Mouse (Mus musculus) urinary bladder, adult 18-20 months (tissue): Measurements from ENCODE around the gene Creb5.

Experiments used
- DNase-seq, 2 experiments: peaks; one replicate each; pipeline ENCODE4 v3.0.0; 2022; ENCODE audit warnings: low spot score in 2 of 2, mixed read lengths in 2 of 2

Gene Creb5

DNA sequence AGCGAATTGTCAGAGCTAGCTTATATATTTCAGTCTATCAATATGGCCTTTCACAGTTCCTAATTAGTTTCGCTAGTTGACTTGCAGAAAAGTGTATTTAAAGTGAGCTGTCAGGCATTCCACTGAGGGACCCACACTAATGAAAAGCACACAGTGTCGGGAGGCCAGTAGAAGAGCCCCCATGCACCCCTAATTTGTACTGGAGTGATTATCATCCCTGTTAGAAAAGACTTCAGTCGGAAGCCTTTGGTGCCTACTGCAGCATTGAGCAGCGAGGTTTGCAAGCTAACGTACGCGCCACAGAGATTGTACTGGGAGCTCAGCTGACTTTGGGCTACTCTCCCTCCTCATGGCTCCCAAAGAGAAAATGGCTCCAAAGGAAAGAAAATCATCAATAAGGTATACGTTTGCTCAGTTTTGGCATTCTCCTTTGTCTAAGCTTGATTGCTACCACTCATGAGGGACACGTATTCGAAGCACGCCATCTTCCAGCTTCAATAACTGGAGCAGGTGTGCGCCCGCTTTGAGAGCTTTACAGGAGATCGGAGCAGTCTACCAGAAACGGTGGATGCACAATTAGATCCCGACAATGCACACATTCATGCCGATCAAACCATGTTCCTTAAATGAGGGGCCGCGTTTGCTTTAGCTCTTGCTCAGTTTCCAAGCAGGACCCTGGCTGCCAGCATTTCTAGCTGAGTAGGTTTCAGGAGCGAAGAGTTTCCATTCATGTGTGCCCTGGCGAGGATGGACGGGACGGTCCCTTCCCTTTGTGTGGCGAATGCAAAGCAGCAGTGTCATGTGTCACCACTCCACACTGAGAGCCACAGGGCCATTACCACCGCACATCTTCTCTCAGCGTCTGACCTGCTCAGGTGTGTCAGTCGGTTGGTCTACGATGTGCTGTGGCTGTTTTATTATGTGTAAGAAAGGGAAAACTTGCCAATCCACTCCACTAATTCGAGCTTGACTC, 354.8 kb downstream of the Creb5 start:
- no peak for DNase-seq

DNA sequence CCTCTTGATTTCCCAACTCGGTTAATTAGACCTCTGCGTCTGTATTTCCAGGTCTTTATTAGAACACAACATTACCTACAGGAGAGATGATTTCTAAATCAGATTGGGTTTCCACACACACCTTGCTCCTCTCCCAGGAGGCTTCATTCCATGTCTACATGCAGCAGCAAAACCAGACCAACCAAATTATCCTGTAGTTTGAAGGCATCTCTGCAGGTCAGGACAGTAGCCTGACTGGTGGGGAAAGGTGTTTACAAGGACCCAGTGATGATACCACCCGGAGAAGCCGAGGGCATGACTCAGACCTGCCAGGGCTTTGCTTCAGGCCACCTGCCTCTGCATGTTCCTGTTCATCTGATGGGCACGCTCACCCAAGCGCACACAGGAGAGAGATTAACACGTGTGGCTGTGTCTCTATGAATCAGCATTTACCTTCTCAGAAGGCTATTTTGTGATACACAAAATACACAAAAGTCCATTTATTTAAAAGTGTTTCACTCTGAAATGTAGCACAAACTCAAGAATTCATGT, 355.8 kb downstream of the Creb5 start:
- DNase-seq = peak; percentile 21 to 56

GRCm38 (mm10) chr6:53643481-53643880, 356.4 kb downstream of the Creb5 start:
- no peak for DNase-seq

- no peak for DNase-seq
Measured at GRCm38 (mm10) chr6:53644056-53644455, 357.0 kb downstream of the Creb5 start.

- no peak for DNase-seq
Measured at GRCm38 (mm10) chr6:53644971-53645370, 357.9 kb downstream of the Creb5 start.

GRCm38 (mm10) chr6:53649782-53650181, 362.7 kb downstream of the Creb5 start:
- no peak for DNase-seq

GRCm38 (mm10) chr6:53652691-53653090, 365.6 kb downstream of the Creb5 start:
- no peak for DNase-seq

- DNase-seq = no peak
Measured at GRCm38 (mm10) chr6:53653706-53654360, 366.8 kb downstream of the Creb5 start.

DNA sequence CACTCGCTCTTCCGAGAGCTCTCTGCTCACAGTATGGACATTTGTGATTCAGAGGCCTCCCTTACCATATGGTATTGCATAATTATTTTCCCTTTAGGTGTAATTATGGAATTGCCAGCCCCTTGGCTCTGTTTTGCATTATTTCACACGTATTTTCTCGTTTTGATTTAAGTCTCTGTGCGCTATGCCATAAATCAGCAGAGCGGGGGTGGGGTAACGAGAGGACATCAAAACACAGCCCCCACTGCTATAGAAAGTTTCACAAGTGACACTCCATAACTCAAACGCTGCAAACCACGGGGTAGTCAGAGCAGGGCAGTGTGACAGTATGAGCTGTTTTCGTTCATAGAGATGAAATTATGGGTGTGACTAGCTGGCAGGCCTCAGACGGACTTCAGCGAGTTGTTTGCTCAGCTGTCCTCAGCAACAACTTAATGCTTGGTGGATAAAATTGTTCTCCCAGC, 367.3 kb downstream of the Creb5 start:
- DNase-seq = peak in 1 of 2 experiments; percentile 7

DNA sequence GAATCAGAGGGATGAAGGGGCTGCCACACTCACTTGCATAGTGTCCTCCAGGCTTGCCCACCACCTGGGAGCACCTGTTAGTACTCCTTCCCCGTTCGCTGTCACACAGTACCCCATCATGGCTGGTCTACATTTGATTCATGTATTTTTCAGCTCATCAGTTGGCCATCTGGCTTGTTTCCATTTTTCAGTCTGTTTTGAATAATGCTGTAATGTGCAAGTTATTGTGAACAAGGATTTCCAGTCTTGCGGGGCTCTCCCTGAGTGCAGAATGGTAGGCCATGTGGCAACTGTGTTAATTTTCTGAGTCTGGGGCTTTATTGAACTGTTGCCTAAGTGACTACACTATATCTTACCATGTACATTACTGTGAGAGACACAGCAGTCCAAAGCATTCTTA, 369.4 kb downstream of the Creb5 start:
- no peak for DNase-seq

DNA sequence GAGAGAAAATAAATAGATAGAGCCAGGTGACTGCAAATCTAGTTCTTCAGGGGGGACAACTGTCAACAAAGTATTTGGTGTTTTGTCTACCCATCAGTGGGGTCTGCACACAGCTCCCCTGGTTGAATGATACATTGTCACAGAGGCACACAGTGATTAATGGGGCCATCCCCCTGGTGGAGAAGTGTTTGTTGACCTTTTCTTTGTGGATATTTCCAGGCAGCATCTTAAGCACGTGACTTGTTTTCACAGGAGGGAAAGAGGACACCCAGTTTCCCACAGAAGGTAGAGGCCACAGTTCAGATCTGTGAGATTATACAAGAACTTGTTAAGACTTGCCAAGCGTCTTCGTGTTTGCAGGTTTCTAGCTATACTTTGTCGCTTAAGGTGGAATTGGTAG, 370.4 kb downstream of the Creb5 start:
- DNase-seq = peak in 1 of 2 experiments; percentile 8

DNA sequence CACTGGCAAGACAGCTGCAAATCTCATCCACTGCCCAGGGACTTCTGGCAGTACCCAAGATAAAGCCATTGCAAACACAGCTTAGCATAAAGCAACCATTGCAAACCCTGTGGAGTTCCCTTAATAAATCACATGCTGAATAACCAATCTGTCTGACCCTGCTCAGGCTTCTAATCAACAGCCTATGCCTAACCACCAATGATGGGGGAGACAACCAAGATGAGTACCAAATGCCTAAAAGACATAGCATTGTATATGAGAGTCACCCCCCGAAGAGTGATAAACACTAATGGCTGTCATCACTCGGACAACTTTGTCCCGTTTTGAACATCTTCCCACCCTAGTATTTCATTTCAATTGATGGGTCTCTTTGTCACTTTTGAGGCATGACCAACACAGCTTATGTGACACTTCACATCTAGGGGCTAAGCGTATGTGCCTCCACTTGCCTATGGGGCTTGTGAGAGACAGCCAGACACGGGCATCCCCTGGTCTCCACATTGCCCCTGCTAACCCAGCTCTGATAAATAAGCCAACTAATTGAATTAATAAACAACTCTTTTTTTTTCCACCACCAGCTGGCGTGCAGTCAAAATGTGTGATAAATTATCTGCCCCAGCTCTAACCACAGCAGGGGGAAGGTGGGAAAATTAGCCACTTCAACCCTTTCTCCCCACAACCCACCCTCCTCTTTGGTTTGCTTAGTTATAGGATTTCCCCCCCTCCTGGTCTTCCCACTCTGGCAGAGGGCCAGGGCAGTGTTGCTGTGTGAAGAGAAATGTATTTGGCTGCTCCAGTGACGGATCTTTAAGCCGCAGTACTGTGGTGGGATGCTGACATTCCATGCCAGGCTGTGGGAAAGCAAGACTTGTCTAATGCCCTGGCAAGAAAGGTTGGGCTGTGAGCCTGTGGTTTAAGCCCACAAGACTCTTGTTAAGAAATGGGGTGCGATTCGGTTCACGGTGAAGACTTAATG, 376.1 kb downstream of the Creb5 start:
- no peak for DNase-seq

GRCm38 (mm10) chr6:53664759-53665158, 377.7 kb downstream of the Creb5 start:
- no peak for DNase-seq

DNA sequence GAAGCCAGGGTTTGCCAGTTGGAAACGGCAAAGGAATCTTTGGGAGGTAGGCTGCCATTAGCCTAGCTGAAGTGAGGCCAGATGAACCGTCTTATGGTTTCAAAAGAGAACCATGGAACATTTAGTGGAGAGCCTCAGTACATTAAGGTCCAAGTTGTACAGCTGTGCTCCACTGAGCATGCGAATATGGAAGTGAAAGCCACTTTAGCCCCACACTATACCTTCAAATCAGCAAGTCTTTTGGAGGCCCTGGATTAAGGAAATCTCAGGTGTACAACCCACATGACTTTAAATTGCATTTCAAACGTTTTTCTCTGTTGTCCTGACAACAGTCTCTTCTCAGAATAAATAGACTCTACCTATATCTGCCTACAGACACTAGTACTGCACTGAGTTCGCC, 379.4 kb downstream of the Creb5 start:
- DNase-seq = no peak

DNA sequence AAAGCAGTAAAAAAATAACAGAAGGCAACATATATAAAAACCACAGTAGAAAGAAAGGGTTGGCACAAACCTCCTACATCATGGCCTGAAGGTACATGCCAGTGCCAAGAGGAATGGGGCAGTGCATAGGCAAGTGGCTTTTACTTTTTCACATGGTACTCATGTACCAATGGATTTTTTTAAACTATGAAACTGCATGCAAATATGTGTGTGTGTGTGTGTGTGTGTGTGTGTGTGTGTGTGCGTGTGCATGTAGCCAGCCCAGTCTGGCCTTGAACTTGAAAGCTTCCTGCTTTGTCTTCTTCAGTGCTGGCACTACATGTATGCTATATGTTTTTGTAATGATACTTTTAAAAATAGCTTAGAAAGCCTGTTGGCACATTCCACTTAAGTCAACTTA, 391.2 kb downstream of the Creb5 start:
- no peak for DNase-seq

DNA sequence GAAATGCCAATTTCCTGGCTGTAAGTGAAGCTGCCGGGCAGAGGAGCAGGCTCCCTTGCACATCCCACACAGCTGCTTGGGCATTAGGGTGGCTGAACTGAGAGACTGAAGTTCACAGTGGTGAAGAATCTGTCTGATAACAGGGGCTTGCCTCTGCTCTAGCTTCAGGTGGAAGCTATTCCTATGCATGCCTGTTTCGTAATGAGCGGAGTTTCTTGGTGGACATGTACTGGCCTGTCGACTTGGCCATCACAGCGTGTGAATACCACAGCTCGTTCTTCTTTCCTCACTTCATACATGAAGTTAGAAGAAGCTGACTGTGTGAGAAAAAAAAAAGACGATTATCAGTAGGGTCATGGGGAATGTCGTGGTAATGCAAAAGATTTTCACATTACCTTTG, 393.0 kb downstream of the Creb5 start:
- peak in 1 of 2 experiments; percentile 16 for DNase-seq

DNA sequence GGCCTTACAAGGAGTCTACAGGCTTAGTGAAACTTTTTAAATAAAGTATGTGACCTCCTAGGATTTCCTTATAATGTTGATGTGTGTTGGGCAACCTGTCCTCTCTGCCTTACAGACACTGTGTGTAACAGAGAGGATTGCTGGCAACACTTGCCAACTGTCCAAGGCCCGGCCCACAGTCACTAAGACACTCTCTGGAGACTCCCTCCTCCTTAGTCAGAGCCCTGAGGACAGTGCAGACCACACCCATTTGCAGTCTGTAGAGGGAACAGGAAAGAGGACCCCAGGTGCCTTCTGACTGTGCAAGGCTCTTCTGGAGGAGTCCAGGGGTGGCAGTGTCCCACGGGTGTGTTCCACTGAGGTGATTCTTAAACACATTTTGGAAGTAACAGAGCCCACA, 397.3 kb downstream of the Creb5 start:
- DNase-seq = no peak

DNA sequence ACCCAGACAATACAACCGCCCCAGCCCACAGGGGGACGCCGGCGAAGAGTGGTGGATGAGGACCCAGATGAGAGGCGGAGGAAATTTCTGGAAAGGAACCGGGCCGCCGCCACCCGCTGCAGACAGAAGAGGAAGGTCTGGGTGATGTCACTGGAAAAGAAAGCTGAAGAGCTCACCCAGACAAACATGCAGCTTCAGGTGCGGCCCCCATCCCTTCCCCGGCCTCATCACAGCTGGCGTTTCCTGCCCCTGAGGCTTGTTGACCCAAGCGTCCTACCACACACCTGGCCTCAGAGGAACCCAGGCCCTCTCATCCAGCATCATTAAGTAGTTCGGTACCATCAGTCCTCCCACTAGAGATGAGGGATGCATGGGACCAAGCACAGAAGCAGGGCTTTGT, 398.3 kb downstream of the Creb5 start:
- DNase-seq = no peak

DNA sequence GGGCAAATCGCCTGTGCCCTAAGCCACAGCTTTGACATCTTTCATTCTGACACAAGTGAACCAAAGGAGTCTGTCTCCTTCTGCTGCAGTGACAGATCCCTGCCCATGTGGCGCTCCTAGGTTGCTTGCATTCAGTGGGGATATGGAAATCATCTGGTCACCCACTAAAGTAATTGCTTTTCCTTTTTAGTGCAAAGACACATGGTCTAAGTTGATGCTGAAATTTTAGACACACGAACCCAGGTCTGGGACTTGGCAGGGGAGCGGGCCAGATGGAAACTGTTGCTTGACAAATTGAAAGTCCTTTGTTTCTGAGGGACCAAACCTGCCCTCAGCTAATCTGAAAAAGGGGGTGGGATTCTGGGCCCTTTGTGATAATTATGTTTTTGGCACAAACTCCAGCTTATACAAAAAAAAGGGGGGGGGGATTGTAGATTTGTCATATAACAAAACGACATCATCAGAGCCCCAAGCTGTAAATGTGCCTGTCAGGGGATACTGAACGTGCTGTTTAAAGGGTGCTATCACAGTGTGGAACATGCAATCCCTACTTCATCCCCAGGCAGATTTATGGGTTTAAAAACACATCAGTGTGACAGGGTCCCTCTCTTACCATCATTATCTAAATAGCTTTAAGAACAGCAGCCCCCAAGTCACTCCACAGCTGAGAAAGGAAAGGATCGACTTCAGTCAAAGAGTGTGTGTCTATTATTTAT, 401.9 kb downstream of the Creb5 start:
- no peak for DNase-seq

- DNase-seq = no peak
Measured at GRCm38 (mm10) chr6:53691006-53691405, 403.9 kb downstream of the Creb5 start.

DNA sequence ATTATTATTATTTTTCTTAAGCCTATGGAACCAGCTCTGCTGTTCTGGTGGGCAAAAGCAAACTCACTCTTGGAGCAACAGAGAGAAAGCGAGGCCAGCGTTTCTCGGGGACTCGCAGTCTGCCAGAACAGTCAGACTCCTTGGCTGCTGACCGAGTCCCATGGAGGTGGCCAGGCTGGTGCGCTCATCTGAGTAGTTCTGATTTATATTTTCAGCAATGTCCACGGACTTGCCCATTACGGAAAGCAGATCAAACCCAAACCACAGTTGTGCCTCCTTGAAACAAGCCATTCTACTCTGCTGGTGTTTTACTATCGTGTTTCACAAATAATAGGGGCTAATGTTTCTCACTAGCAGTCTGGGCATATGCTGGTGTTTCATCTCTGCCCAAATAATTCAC, 408.1 kb downstream of the Creb5 start:
- no peak for DNase-seq
